Mouse (Mus musculus) left cerebral cortex, adult 2 months (tissue): ENCODE results near the gene Sfxn3. TPM values are rescaled to one million over a fixed set of nuclear protein-coding genes. Genes with fewer than 3 reads are reported as not detected.

Experiments used
- DNase-seq, 2 experiments: peaks; one replicate each; pipeline ENCODE4 v3.0.0; 2021 to 2022; ENCODE audit warnings: low spot score in 2 of 2, mixed read lengths in 1 of 2; ENCODE audit errors: extremely low spot score in 1 of 2
- H3K27ac ChIP-seq: fragments of 200-600 bp; 2 replicates; pipeline ENCODE4 v1.8.1; 2022
- H3K4me3 ChIP-seq: fragments of 200-600 bp; 2 replicates; pipeline ENCODE4 v1.8.1; 2022
- CTCF ChIP-seq: fragments of 200-600 bp; IDR thresholded peaks from 2 replicates; pipeline ENCODE4 v1.8.1; 2022; ENCODE audit warnings: antibody characterized with exemption, mild to moderate bottlenecking, moderate library complexity
- intact Hi-C: fragments of 180-260 bp; cut with DNase I; formaldehyde crosslinking; loops from one replicate; pipeline ENCODE4 v1.15.1; 2025
- total RNA-seq, 2 experiments: library from RNA; stranded (reverse); gene quantifications; 2 replicates each; pipeline ENCODE4 v1.2.3; 2021

Gene Sfxn3
- total RNA-seq, 2 experiments from 2014 or later = 120 to 125 TPM

DNA sequence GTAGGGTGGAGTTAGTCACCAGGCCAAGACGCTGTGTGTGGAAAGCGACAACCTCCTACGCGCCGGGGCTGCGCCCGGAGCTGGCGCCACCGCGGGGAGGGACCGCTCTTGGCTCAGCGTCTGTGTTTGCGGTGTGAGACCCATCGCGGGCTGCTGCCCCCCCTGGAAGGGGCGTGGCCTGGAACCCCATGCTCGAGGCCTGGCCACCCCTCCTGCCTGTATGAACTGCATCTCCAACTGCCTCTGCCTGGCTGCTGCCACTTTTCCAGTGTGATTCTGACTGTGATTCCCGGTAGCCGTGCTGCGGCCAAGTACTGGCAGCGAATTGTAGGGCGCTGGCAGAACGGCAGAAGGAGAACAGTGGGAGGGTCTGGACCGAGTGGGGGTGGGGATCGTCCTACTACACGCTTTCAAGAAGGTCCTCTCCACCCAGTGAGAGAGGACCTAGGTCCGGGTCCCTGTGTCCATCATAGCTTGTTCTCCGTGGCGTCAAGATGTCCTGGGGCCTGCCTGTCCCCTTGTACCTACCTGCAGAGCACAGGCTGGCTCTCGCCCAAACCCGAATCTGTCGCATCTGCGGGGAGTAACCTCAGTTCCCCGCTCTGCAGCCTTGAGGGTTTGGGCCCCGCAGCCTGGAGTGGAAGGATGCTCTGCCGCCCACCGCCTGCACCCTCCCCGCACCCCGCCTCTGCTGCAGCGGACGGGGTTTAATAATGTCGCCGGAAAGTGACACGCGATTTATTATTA is 32.6 kb downstream of the Sfxn3 start:
- Histone ChIP-seq H3K4me3 (peak overlapping the region; percentile 28), H3K27ac (peak overlapping the region; percentile 24; the same call in 1 of the 2 replicates)
- intact Hi-C loops = loop anchor here (2.0 to 10.0 kb wide), 5 partner anchors 79 to 465 kb away; partner anchors contain the start of gene Btrc
- peak; percentile 47 to 65 for DNase-seq
- no peak for TF ChIP-seq CTCF

DNA sequence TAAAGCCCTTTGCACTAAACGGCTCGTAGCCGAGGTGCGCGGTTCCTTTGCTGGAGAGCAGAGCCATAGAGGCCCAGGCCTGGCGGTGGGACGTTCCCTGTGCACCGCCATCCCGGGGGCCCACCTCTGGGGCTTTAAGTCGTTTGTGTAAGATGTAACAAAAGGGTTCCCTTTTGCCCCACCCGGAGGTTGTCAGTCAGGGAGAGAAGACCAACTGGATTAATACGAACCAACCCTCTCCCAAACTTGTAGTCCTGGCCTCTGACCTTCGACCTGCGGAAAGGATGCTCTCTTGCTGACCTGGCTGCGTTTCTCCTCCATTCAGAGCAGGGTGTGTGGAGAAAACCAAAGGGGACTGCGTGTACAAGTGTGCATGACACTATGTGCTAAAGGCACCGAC is 33.4 kb downstream of the Sfxn3 start:
- TF ChIP-seq CTCF = no peak
- intact Hi-C loops = loop anchor here (2.0 kb wide), 1 partner anchor 78 kb away; no protein-coding TSS in a partner anchor
- Histone ChIP-seq H3K27ac (no peak overlapping the region), H3K4me3 (peak overlapping the region; percentile 28)
- DNase-seq = no peak

DNA sequence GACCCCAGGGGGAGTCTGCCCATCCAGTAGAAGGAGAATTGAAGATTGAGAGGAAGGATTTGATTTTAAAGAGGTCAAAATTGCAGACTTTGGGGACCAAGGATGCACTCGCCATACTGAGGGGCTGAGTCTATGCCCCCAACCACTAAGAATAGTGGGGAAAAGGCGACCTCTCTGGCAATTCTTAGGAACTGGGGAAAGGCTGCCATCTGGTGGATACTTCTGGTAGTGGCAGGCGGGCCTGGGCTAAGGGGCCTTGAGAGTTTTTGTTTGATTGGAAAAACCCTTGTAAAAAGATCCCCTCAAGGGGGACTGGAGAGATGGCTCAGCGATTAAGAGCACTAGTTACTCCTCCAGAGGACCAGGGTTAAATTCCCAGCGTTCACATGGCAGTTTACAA is 34.0 kb downstream of the Sfxn3 start:
- Histone ChIP-seq H3K4me3 (no peak overlapping the region), H3K27ac (no peak overlapping the region)
- intact Hi-C loops = loop anchor here (2.0 kb wide), 1 partner anchor 78 kb away; no protein-coding TSS in a partner anchor
- TF ChIP-seq CTCF = peak; percentile 97
- peak; percentile 48 to 74 for DNase-seq

DNA sequence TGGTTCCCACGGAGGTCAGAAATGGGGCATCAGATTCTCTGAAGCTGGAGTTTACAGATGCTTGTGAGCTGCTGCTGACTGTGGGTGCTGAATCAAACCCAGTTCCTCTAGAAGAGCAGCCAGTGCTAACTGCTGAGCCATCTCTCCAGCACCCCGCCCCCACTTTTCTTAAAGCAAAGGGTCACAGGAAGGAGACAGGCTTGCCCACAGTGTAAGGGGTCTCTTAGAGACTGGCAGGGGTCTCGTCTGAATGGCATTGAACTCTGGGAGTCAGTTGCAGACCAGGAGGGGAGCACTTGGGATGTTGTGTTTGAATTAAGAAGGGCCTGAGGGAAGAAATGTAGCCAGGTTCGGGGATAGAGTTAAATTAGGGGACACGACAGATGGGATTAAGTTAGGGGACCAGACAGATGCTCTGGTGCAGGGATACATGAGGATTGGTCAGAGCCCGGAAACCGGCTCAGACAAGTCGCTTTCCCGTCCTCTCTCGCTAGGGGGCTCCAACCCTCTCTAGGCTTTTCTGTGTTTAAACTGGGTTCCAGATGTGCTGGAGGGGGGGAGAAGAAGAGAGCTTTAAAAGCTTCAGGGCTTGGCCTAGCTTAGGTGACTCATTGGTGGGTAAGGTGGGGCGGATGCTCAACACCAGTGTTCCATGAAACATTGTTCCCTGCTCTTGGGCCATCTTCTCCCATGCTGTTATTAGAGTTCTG is 34.7 kb downstream of the Sfxn3 start:
- H3K27ac ChIP-seq = no peak overlapping the region
- intact Hi-C loops = loop anchor here (2.0 kb wide), 1 partner anchor 77 kb away; no protein-coding TSS in a partner anchor
- no peak overlapping the region for H3K4me3 ChIP-seq
- DNase-seq = no peak
- peak; percentile 69 for TF ChIP-seq CTCF

DNA sequence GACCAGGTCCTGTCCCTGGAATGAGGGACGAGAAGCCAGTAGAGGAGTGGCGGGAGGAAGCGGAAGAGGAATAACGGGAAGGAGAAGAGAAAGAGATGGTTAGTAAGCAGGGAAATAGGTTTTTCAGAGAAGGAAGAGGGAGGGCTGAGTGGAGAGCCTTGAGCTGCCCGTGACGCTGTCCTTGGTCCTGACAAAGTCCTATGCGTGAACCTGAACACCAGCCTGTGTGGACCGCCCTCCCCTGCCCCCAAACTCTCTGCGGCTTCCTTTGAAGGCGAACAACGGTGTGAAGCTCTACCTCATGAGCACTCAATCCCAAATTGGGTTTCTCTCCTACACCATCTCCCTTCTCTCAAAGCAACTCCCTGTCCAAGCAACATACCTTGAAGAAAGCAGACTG is 50.6 kb downstream of the Sfxn3 start:
- intact Hi-C loops = no loop called here

DNA sequence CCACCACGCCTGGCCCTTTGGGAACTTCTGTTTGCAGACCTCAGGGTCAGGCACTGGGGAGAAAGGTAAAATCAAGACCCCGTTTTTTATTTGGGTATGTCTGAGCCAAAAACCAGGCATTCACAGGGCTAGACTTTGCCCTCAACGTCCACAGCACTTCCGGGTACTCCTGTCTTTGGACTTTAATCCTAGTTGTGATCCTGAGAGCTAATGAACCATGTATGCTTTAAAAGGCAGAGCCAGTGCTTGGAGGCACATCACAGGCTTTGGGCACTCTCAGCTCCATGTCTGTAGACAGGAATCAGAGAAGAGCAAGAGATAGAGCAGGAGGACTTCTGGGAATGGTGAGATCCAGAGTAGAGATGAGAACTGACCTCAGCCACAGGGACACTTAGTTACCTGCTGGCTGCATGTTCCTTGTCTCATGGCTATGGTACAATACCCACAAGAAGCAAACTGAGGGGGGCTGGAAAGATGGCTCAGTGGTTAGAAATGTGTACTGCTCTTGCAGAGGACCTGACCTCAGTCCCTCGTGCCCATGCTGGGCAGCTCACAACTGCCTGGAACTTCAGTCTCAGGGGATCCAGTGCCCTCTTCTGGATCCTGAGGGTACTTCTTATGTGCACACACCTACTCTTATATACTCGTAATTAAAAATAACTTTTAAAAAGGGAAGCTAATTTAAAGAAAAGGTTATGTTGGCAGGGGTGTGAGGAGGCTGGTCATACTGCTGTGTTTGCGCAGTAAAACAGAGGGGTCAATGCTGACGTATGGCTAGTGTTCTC is 53.4 kb downstream of the Sfxn3 start:
- DNase-seq = no peak
- intact Hi-C loops = no loop called here
- Histone ChIP-seq H3K4me3 (no peak overlapping the region), H3K27ac (no peak overlapping the region)
- peak; percentile 3 for TF ChIP-seq CTCF

More for the DNA sequence above, 50.6 kb downstream of the Sfxn3 start:
- no peak overlapping the region for H3K4me3 ChIP-seq
- DNase-seq = no peak
- H3K27ac ChIP-seq = no peak overlapping the region
- no peak for TF ChIP-seq CTCF

DNA sequence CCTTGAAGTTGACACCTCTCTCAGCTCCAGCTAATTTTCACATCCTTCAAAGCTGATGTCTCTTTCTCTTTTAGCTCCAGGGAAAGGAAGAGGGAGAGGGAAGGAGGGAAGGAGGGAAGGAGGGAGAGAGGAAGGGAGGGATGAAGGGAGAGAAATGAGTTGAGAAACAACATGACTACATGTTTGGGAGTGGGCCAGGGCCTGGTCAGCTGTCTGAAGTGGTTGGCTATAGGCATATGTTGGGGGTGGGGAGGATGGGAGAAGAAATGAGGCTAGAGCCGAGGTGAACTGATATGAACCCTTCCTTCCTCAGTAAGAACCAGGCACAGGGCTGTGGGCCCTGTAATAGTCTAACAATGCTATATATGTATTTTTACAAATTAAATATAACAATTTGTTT is 58.3 kb downstream of the Sfxn3 start:
- no peak for DNase-seq
- intact Hi-C loops = no loop called here

More for the DNA sequence above, 58.3 kb downstream of the Sfxn3 start:
- no peak for TF ChIP-seq CTCF
- no peak overlapping the region for H3K4me3 ChIP-seq
- no peak overlapping the region for H3K27ac ChIP-seq

Other genes with a start within 250 kb of the Sfxn3 start
- 10 to 100 TPM; 37.2 to 41.8 TPM for gene Slf2, start 116.4 kb upstream of the Sfxn3 start, total RNA-seq
- gene Sema4g, start 58.4 kb upstream of the Sfxn3 start, total RNA-seq = 10 to 100 TPM; 19.4 to 24.4 TPM
- 10 to 100 TPM; 12.9 to 14.8 TPM for gene Twnk, start 41.8 kb upstream of the Sfxn3 start, total RNA-seq
- gene Mrpl43, start 41.1 kb upstream of the Sfxn3 start, total RNA-seq = 10 to 100 TPM; 40.9 to 41.8 TPM
- gene Lzts2, start 33.1 kb upstream of the Sfxn3 start, total RNA-seq = 10 to 100 TPM; 36.5 to 39.1 TPM
- gene Pdzd7, start 1.8 kb upstream of the Sfxn3 start, total RNA-seq = 1 to 10 TPM; 5.2 to 6.1 TPM
- 1 to 10 TPM; 4.3 to 5.5 TPM for gene Kazald1, start 27.7 kb downstream of the Sfxn3 start, total RNA-seq
- gene Tlx1, start 103.2 kb downstream of the Sfxn3 start, total RNA-seq = not detected
- not detected for gene Lbx1, start 188.3 kb downstream of the Sfxn3 start, total RNA-seq